Mouse (Mus musculus): ENCODE data around the gene AW209491.

The AW209491 gene

DNA sequence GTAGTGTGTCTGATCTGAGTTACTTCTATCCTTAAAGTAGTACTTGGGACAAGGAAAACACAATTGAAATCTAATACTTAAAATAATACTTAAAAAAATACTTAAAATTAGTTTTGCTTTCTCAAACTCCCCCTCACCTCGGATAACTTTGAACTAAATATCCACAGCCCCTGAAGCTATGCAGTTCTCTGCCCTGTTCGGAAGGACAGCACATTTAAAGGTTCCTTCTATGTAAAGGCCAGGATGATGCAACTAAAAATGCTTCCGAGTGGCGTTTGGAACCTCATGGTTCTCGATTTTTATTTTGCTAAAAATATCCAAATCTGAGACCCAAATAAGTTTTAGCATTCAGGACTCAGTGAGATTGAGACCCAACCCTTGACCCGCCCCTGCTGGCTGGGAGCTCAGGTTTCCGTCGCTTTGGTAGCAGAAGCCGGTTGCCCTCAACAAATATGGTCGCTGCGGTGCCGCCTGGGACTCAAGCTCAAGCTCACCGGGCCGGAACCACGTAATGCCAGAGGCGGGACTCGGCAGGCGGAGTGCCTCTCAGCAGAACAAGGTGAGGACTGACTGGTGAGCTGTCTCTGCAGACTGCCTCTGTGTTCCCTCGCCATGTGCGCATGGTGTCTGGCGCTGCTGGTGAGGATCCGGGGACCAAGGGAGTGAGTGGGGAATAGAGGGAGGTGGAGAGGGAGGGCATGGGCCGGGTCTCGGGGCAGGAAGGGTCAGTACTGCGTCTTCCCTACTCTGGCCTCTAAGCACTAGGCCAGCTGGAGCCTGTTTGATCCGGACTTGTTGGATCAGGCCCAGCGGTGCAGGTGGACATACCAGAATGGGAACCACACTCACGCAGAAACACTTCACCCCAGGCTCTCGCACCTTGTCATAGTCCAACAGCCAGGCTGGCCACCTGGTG, at the start of gene AW209491:
Gene AW209491 (plus strand): TSS at position 429 of the 916 bp plus-strand sequence.
- peak; percentile 95 to 98 for DNase-seq

GRCm38 (mm10) chr13:14580392-14580791, 49.6 kb upstream of the AW209491 start:
- DNase-seq: no peak

DNA sequence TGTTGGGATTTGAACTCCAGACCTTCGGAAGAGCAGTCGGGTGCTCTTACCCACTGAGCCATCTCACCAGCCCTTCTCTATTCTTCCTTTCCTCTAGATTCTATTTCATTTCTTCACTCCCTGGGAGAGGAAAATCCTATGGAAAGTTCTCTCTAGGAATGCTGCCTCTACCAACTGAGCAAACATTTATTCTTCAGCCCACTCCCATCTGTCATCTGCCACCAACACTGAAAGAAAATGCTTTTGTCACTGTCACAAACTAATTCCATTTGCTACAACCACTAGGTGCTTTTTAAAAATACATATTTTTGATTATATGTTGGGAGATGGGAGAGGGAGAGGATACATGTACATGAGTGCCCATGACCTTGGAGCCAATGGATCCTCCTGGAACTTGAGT, 27.2 kb upstream of the AW209491 start:
- DNase-seq: no peak

GRCm38 (mm10) chr13:14607616-14608015, 22.3 kb upstream of the AW209491 start:
- no peak for DNase-seq

GRCm38 (mm10) chr13:14612463-14612862, 17.5 kb upstream of the AW209491 start:
- no peak for DNase-seq

- peak; percentile 95 to 97 for DNase-seq
These were observed 16.9 kb upstream of the AW209491 start, which contains the start of the genes Mrpl32 and Psma2 for GRCm38 (mm10) chr13:14612926-14613529. Gene Mrpl32 (minus strand): TSS chr13:14613165. Gene Psma2 (plus strand): TSS chr13:14613240.

DNA sequence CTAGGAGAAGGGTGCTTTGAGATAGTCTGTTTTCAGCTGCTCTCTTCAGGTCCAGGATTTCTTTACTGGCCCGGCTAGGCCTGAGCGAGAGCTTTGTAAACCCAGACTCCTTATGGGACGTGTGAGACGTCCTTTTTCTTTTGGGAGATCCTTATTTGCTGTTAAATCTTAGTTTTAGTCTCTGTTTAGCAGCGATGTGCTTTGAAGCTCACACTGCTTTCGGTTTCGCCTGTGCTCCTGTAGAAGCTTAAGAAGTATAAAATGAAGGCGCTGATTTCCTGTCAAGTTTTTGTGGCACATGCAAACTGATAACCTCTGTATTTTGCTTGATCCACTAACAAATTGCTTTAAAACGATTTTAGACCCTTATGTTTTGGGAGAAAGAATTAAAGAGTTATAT, 16.4 kb upstream of the AW209491 start:
- no peak for DNase-seq

- peak; percentile 72 to 77 for DNase-seq
These were observed 11.2 kb upstream of the AW209491 start for GRCm38 (mm10) chr13:14618724-14619123.

DNA sequence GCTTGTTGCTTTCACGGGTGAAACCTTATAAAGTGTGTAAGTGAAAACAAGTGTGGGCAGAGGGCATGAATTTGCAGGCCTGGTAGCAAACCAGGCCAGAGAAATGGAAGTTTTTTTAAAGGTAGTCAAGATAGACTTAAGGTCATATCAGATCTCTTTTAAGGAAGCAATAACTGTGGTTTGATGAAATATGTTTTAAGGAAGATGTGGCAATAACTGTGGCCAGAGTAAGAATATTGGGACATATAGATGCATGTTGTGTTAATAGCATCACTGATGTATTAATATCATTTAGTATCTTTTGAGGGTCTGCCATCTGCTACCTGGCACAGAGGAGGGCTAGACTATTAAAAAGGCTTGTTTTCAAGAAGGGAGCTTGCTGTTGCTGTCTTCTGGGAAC, 10.0 kb downstream of the AW209491 start:
- no peak for DNase-seq

- no peak for DNase-seq
These were observed 19.3 kb downstream of the AW209491 start for GRCm38 (mm10) chr13:14649301-14649700.

DNA sequence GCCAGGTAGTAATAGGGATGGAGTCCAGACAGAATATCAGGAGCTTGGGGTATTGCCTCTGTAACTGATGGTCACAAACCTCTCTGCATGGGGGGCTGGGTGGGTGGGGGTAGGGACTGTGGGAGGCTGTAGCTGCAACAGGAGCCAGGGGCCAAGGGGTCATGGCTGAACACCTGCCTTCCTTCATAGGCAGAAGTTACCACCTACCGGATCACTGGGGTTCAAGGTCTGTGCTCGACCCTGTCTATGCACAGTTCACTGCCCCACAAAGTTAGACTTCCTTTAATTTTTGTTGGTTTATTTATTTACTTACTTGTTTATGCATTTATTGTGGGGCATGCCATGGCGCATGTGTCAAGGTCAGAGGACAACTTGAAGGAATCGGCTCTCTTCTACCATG, 37.2 kb downstream of the AW209491 start:
- no peak for DNase-seq

- no peak for DNase-seq
These were observed 40.4 kb downstream of the AW209491 start for GRCm38 (mm10) chr13:14670342-14670741.
